Mouse (Mus musculus) liver, embryonic 14.5 days (tissue): Measurements from ENCODE around the gene Kif7.

Experiments
- CTCF ChIP-seq: IDR thresholded peaks from 2 replicates; pipeline ENCODE4 v1.5.1; 2016; ENCODE audit warnings: antibody characterized with exemption, low read depth, control low read depth
- EP300 ChIP-seq: IDR thresholded peaks from 2 replicates; pipeline ENCODE4 v1.6.1; 2016; ENCODE audit warnings: antibody characterized with exemption, low read depth

GRCm38 (mm10) chr7:79740279-79740678 lies 24.8 kb upstream of the Kif7 start:
- TF ChIP-seq CTCF (no peak), EP300 (no peak)
